Mouse (Mus musculus) neural tube, embryonic 11.5 days (tissue): ENCODE measurements around the gene Isca2. TPM values are rescaled to one million over a fixed set of nuclear protein-coding genes. Genes with fewer than 3 reads are reported as not detected.

ENCODE experiments used
- ATAC-seq: fragments of 200-750 bp; cut with Nextera tagmentation; 2 replicates; pipeline ENCODE4 v1.8.0; 2017; ENCODE audit warnings: moderate number of reproducible peaks, mild to moderate bottlenecking, moderate TSS enrichment, moderate library complexity; ENCODE audit not compliant: insufficient read depth, low FRiP score, low TSS enrichment
- DNase-seq: peaks from one replicate; pipeline ENCODE4 v3.0.0-alpha.2; 2015; ENCODE audit warnings: low spot score
- H3K27ac ChIP-seq: fragments of 300-500 bp; sonication (generic); 2 replicates; pipeline ENCODE4 v1.5.1; 2014; ENCODE audit warnings: low read depth, mild to moderate bottlenecking, low read length
- H3K27me3 ChIP-seq: fragments of 300-500 bp; sonication (generic); 2 replicates; pipeline ENCODE4 v1.6.1; 2014; ENCODE audit warnings: mild to moderate bottlenecking, low read length, mixed read lengths; ENCODE audit not compliant: control insufficient read depth, insufficient read depth
- H3K36me3 ChIP-seq: fragments of 300-500 bp; sonication (generic); 2 replicates; pipeline ENCODE4 v1.6.1; 2014; ENCODE audit warnings: mild to moderate bottlenecking, low read length, moderate library complexity, mixed read lengths; ENCODE audit not compliant: control insufficient read depth, insufficient read depth
- H3K4me1 ChIP-seq: fragments of 300-500 bp; sonication (generic); 2 replicates; pipeline ENCODE4 v1.6.1; 2014; ENCODE audit warnings: low read length, mixed read lengths; ENCODE audit not compliant: control insufficient read depth, insufficient read depth
- H3K4me2 ChIP-seq: fragments of 300-500 bp; sonication (generic); 2 replicates; pipeline ENCODE4 v1.6.1; 2014; ENCODE audit warnings: low read depth, mild to moderate bottlenecking, moderate library complexity
- H3K4me3 ChIP-seq: fragments of 300-500 bp; sonication (generic); 2 replicates; pipeline ENCODE4 v1.5.1; 2014; ENCODE audit warnings: low read depth, low read length
- H3K9ac ChIP-seq: fragments of 300-500 bp; sonication (generic); 2 replicates; pipeline ENCODE4 v1.6.1; 2014; ENCODE audit warnings: mild to moderate bottlenecking, low read length
- H3K9me3 ChIP-seq: fragments of 300-500 bp; sonication (generic); 2 replicates; pipeline ENCODE4 v1.6.1; 2016; ENCODE audit warnings: low read length; ENCODE audit not compliant: control insufficient read depth
- WGBS: fragments of 180-500 bp; shearing (Covaris S2); extraction: QIAGEN DNeasy Blood & Tissue Kit; methylation state at CpG from one replicate; pipeline ENCODE4 v1.1.7; 2014; 5-methylcytosine and 5-hydroxymethylcytosine counted together
- polyA plus RNA-seq: library from polyadenylated mRNA; unstranded; fragments of >200 nt; fragmentation: Nextera tagmentation; extraction: Ambion mirVana; gene quantifications from 2 replicates; pipeline ENCODE4 v1.2.1, GENCODE M21; 2014

Isca2 gene
- polyA plus RNA-seq, 1 experiment from 2014 or later, result 156 TPM

GRCm38 (mm10) chr12:84814663-84815325, 41.7 kb downstream of the Isca2 start:
- WGBS, result 80% methylated on average over 3 of the region's 3 CpGs
- Histone ChIP-seq H3K36me3 (no peaks in the 10 kb centered on the region), H3K9ac (no peak overlapping the region), H3K4me3 (no peak overlapping the region), H3K4me2 (no peak overlapping the region), H3K27ac (no peak overlapping the region), H3K4me1 (no peaks in the 10 kb centered on the region), H3K27me3 (no peaks in the 10 kb centered on the region), H3K9me3 (no peaks in the 10 kb centered on the region)
- DNase-seq (no peak), ATAC-seq (no peak)

GRCm38 (mm10) chr12:84818496-84818895, 45.4 kb downstream of the Isca2 start:
- WGBS, result 61% methylated on average over 4 of the region's 4 CpGs
- no peak for DNase-seq
- Histone ChIP-seq H3K4me3 (no peak overlapping the region), H3K4me2 (no peak overlapping the region), H3K27me3 (no peaks in the 10 kb centered on the region), H3K4me1 (no peaks in the 10 kb centered on the region), H3K9ac (no peak overlapping the region), H3K36me3 (no peaks in the 10 kb centered on the region), H3K27ac (no peak overlapping the region), H3K9me3 (no peaks in the 10 kb centered on the region)
- ATAC-seq, result no peak

GRCm38 (mm10) chr12:84819236-84820168, 46.5 kb downstream of the Isca2 start:
- Histone ChIP-seq H3K9ac (no peak overlapping the region), H3K27me3 (no peaks in the 10 kb centered on the region), H3K9me3 (no peaks in the 10 kb centered on the region), H3K36me3 (no peaks in the 10 kb centered on the region), H3K27ac (no peak overlapping the region), H3K4me2 (no peak overlapping the region), H3K4me1 (no peaks in the 10 kb centered on the region), H3K4me3 (no peak overlapping the region)
- 85% methylated on average over 13 of the region's 13 CpGs for WGBS
- DNase-seq (no peak), ATAC-seq (no peak)

- ATAC-seq (no peak), DNase-seq (no peak)
- H3K9ac ChIP-seq, result no peak overlapping the region
- no peak overlapping the region for H3K4me2 ChIP-seq
- no peaks in the 10 kb centered on the region for H3K27me3 ChIP-seq
- H3K36me3 ChIP-seq, result no peaks in the 10 kb centered on the region
- H3K4me3 ChIP-seq, result no peak overlapping the region
- no peak overlapping the region for H3K27ac ChIP-seq
- no peaks in the 10 kb centered on the region for H3K9me3 ChIP-seq
- no peaks in the 10 kb centered on the region for H3K4me1 ChIP-seq
- WGBS, result 80% methylated on average over 7 of the region's 7 CpGs
Measured at GRCm38 (mm10) chr12:84823601-84824000, 50.5 kb downstream of the Isca2 start.

- DNase-seq (no peak), ATAC-seq (no peak)
- Histone ChIP-seq H3K4me2 (no peak overlapping the region), H3K4me3 (no peak overlapping the region), H3K9me3 (no peaks in the 10 kb centered on the region), H3K4me1 (no peaks in the 10 kb centered on the region), H3K9ac (no peak overlapping the region), H3K27ac (no peak overlapping the region), H3K36me3 (no peaks in the 10 kb centered on the region), H3K27me3 (no peaks in the 10 kb centered on the region)
- 66% methylated on average over 5 of the region's 5 CpGs for WGBS
Measured at GRCm38 (mm10) chr12:84824203-84824602, 51.2 kb downstream of the Isca2 start.

Other genes with a start within 250 kb of the Isca2 start
- 7.3 and 7.4 TPM in 2 replicates for gene Vsx2, start 203.5 kb upstream of the Isca2 start, polyA plus RNA-seq
- 6.8 and 9.5 TPM in 2 replicates for gene Abcd4, start 155.8 kb upstream of the Isca2 start, polyA plus RNA-seq
- not detected in 2 replicates for gene Vrtn, start 132.2 kb upstream of the Isca2 start, polyA plus RNA-seq
- gene Syndig1l, start 74.4 kb upstream of the Isca2 start, polyA plus RNA-seq, result 0.49 and 1.1 TPM in 2 replicates
- gene Npc2, start 99 bp upstream of the Isca2 start, polyA plus RNA-seq, result 81.6 and 85.3 TPM in 2 replicates
- 0.17 and 0.20 TPM in 2 replicates for gene Ltbp2, start 103.3 kb downstream of the Isca2 start, polyA plus RNA-seq
- 152 and 154 TPM in 2 replicates for gene Fcf1, start 197.6 kb downstream of the Isca2 start, polyA plus RNA-seq
- 25.3 and 26.8 TPM in 2 replicates for gene Arel1, start 197.6 kb downstream of the Isca2 start, polyA plus RNA-seq
- gene Ylpm1, start 223.1 kb downstream of the Isca2 start, polyA plus RNA-seq, result 44.8 and 46.1 TPM in 2 replicates